Mouse (Mus musculus) ES-E14 (cell line): ENCODE results near the gene Csrnp1. TPM values are rescaled to one million over a fixed set of nuclear protein-coding genes. Genes with fewer than 3 reads are reported as not detected.

Source experiments
- DNase-seq: peaks from one replicate; pipeline ENCODE4 v3.0.0-alpha.2; 2013; ENCODE audit warnings: low read depth, low spot score
- H3K27ac ChIP-seq: 2 replicates; pipeline ENCODE4 v1.5.1; 2012; ENCODE audit warnings: low read depth, mild to moderate bottlenecking, low read length, moderate library complexity, mixed read lengths; ENCODE audit not compliant: poor library complexity, insufficient read depth, severe bottlenecking
- H3K36me3 ChIP-seq: 2 replicates; pipeline ENCODE4 v1.6.1; 2012; ENCODE audit warnings: mild to moderate bottlenecking, low read length, moderate library complexity, mixed read lengths; ENCODE audit not compliant: control insufficient read depth, poor library complexity, insufficient read depth, severe bottlenecking
- H3K4me1 ChIP-seq, 2 experiments: fragments of 150-350 bp in 1 of 2; sonication (generic) in 1 of 2; 2 replicates each; pipeline ENCODE4 v1.6.1; 2012; ENCODE audit warnings: low read length in 2 of 2, mild to moderate bottlenecking in 1 of 2, mixed read lengths in 1 of 2; ENCODE audit not compliant: control insufficient read depth in 2 of 2, insufficient read depth in 2 of 2, poor library complexity in 1 of 2
- H3K4me3 ChIP-seq, 2 experiments: fragments of 150-350 bp in 1 of 2; sonication (generic) in 1 of 2; 2 replicates each; pipeline ENCODE4 v1.5.1; 2012; ENCODE audit warnings: low read length in 2 of 2, low read depth in 1 of 2, mild to moderate bottlenecking in 1 of 2, mixed read lengths in 1 of 2; ENCODE audit not compliant: insufficient read depth in 1 of 2, poor library complexity in 1 of 2, severe bottlenecking in 1 of 2
- H3K9ac ChIP-seq: 2 replicates; pipeline ENCODE4 v1.6.1; 2012; ENCODE audit warnings: low read depth, mild to moderate bottlenecking, low read length, mixed read lengths; ENCODE audit not compliant: poor library complexity, insufficient read depth, severe bottlenecking
- H3K9me3 ChIP-seq: fragments of 150-350 bp; sonication (generic); 2 replicates; pipeline ENCODE4 v1.6.1; 2012; ENCODE audit warnings: low read depth, mild to moderate bottlenecking, low read length; ENCODE audit not compliant: control insufficient read depth, insufficient read depth
- CHD2 ChIP-seq: IDR thresholded peaks from 2 replicates; pipeline ENCODE4 v1.6.1; 2014; ENCODE audit warnings: mild to moderate bottlenecking, low read depth, low read length, inconsistent platforms
- HCFC1 ChIP-seq: IDR thresholded peaks from 2 replicates; pipeline ENCODE4 v1.6.1; 2012; ENCODE audit warnings: low read length, inconsistent platforms, borderline replicate concordance; ENCODE audit not compliant: insufficient read depth
- MAFK ChIP-seq: IDR thresholded peaks from 2 replicates; pipeline ENCODE4 v1.6.1; 2014; ENCODE audit warnings: mild to moderate bottlenecking, low read depth, low read length, inconsistent platforms; ENCODE audit not compliant: insufficient read depth
- ZC3H11A ChIP-seq: IDR thresholded peaks from 2 replicates; pipeline ENCODE4 v1.6.1; 2012; ENCODE audit warnings: low read depth, mild to moderate bottlenecking, inconsistent platforms, low read length, borderline replicate concordance
- ZNF384 ChIP-seq: IDR thresholded peaks from 2 replicates; pipeline ENCODE4 v1.6.1; 2012; ENCODE audit warnings: low read depth, low read length, inconsistent platforms
- in situ Hi-C, 2 experiments: fragments of 600-800 bp; cut with MboI; formaldehyde crosslinking; loops; one replicate each; pipeline ENCODE4 v1.15.1; 2025; ENCODE audit warnings: low sequenced_read_pairs in 2 of 2, inconsistent platforms in 1 of 2; ENCODE audit not compliant: unreplicated experiment in 2 of 2
- total RNA-seq: library from RNA; depleted of rRNA; stranded (reverse); fragments of 300-350 nt; gene quantifications from 2 replicates; pipeline ENCODE4 v1.2.3, GENCODE M21; 2012

The Csrnp1 gene
- total RNA-seq, 1 experiment: 57.8 TPM

DNA sequence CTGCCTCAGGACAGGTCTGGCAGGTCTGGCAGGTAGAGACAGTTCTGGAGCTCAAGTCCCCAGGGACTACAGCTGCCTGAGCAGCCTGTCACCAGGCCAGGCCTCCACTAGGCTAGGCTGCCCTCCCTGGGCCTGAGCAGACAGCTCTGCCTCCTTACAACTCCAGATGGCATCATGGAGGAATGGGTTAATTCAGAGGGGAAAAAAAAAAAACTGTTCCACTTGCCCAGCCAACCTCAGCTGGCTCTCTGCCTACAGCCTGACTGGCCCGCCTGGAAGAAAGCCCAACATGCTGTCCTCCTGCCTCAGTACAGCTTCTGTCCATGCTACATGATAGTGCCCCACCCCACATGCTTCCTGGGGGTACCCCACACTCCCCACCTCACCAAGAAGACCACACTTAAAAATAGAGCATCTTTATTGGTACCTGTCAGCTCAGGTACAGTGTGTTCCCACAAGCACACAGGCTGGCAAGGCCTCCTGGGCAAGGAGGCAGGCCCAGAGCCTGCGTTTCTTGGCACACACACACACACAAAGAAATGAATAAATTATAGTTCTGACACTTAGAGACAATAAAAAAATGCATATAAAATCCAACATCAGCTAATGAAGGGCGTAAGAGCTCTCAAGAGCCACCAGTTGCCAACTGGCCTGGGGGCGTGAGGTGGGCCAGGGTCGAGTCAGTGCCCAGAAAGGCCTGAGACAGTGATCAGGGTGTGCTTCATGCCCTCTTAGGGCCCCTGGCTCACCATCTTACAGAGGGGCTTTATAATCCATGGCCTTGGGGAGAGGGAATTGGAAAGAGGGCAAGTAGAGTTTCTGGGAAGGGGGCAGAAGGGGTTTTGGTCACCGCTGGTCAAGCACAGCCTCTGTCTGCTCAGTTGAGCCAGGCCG, 13.4 kb downstream of the Csrnp1 start:
- no peak for DNase-seq
- H3K27ac ChIP-seq: no peak overlapping the region
- no peaks in the 10 kb centered on the region for H3K9me3 ChIP-seq
- no peak overlapping the region for H3K4me3 ChIP-seq
- peaks cover 37% of the 10 kb centered on the region for H3K36me3 ChIP-seq
- in situ Hi-C loops: no loop called here
- TF ChIP-seq ZC3H11A: no peak
- TF ChIP-seq HCFC1: no peak
- no peak overlapping the region for H3K9ac ChIP-seq
- peaks cover 0 to 9% of the 10 kb centered on the region in 2 experiments; a peak in 2 of 4 replicates for H3K4me1 ChIP-seq

DNA sequence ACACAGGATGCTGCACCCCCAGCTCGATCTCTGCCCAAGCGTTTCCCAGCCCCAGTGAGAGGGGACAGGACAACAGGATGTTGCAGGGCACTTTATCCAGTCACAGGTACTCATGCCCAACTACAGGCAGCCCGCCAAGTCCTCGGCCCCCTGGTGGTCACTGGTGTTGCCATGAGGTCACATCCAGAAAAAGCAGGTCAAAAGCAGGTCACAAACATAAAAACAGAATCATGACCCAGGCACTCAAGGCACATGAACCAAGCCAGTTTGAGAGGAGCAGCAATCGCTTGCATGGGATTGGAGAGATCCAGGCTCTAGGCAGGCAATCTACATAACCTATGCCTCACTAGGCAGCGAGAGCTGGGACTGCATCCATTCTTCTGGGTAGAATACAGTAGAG, 14.2 kb downstream of the Csrnp1 start:
- H3K9me3 ChIP-seq: no peaks in the 10 kb centered on the region
- peaks cover 35% of the 10 kb centered on the region for H3K36me3 ChIP-seq
- H3K9ac ChIP-seq: no peak overlapping the region
- in situ Hi-C loops: no loop called here
- H3K4me1 ChIP-seq: peaks cover 0 to 9% of the 10 kb centered on the region in 2 experiments; a peak in 2 of 4 replicates
- TF ChIP-seq ZNF384: no peak
- no peak for DNase-seq
- H3K4me3 ChIP-seq: no peak overlapping the region
- no peak overlapping the region for H3K27ac ChIP-seq

DNA sequence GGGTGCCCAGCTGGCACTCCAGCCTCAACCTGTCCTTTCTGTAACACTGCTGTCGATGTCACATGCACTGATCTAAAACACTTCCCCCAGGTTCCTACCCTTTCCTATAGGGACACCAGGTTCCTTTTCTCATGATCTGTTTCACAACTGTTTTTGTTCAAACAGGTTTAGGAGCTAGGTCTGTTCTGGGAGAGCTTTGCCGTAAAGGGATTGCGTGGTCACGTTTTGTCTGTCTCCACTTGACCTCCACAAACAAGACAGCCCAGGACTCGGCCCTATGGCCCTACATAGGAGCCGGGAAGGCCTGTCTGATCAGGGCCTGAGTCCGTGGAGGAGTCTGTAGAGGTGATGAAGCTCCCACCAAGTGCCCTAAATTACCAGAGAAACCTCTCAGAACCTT, 14.6 kb downstream of the Csrnp1 start:
- TF ChIP-seq ZC3H11A: no peak
- TF ChIP-seq ZNF384: no peak
- no peak for TF ChIP-seq HCFC1
- TF ChIP-seq CHD2: no peak
- TF ChIP-seq MAFK: no peak
- peaks cover 31% of the 10 kb centered on the region for H3K36me3 ChIP-seq
- no peak overlapping the region for H3K27ac ChIP-seq
- DNase-seq: no peak
- no peaks in the 10 kb centered on the region for H3K9me3 ChIP-seq
- H3K9ac ChIP-seq: no peak overlapping the region
- in situ Hi-C loops: no loop called here
- H3K4me1 ChIP-seq: peaks cover 0 to 9% of the 10 kb centered on the region in 2 experiments; a peak in 2 of 4 replicates
- no peak overlapping the region for H3K4me3 ChIP-seq

DNA sequence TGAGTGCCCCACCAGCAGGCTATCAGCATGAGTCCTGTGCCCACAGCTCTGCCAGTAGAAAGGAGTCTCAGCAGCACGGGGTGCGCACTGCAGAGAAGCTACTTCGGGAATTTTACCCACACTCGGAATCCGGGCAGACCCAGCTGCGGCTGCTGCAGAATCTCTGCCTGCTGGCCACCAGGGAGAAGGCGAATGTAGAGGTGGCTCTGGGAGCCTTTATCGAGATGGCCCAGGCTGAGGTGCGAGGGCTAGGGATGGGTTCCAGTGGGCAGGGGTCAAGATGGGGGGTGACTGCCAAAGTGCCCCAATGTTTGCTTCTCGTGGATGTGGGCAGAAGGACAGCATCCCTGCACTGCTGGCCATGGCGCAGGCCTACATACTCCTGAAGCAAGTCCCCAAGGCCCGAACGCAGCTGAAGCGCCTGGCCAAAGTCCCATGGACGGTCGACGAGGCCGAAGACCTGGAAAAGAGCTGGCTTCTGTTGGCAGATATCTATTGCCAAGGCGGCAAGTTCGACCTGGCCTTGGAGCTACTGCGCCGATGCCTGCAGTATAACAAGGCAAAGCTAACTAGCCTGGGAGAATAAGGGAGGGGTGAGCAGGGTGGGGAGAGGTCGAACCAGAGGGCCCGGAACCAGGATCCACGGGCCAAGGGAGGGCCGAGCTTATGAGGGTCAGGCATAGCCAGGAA, 18.1 kb downstream of the Csrnp1 start:
- Histone ChIP-seq H3K27ac (no peak overlapping the region), H3K4me1 (peaks cover 5 to 19% of the 10 kb centered on the region in 2 experiments), H3K9me3 (no peaks in the 10 kb centered on the region), H3K4me3 (no peak overlapping the region), H3K9ac (no peak overlapping the region), H3K36me3 (peaks cover 4% of the 10 kb centered on the region)
- DNase-seq: no peak
- in situ Hi-C loops: no loop called here
- TF ChIP-seq CHD2 (no peak), MAFK (no peak), ZNF384 (no peak), ZC3H11A (no peak), HCFC1 (no peak)

DNA sequence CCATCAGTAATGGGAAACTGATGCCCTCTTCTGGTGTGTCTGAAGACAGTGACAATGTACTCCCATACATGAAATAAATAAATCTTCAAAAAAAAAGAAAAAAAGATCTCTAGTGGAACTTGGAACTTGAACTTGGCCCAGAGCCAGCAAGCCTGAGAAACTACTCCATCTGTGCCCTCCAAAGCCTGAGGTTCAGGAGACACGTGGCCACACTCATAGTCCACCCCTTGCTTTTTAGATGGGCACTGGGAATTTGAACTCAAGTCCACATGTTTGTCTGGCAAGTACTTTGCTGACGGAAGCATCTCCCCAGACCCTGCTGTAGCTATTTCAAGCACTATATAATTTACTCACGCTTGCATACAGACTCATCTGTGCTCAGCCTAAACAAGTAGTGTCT, 19.3 kb downstream of the Csrnp1 start:
- H3K36me3 ChIP-seq: no peaks in the 10 kb centered on the region
- in situ Hi-C loops: no loop called here
- no peaks in the 10 kb centered on the region for H3K9me3 ChIP-seq
- no peak overlapping the region for H3K9ac ChIP-seq
- no peak overlapping the region for H3K4me3 ChIP-seq
- peaks cover 5 to 13% of the 10 kb centered on the region in 2 experiments for H3K4me1 ChIP-seq
- no peak overlapping the region for H3K27ac ChIP-seq
- TF ChIP-seq CHD2: no peak
- TF ChIP-seq ZNF384: no peak
- no peak for TF ChIP-seq ZC3H11A
- TF ChIP-seq HCFC1: no peak
- TF ChIP-seq MAFK: no peak
- no peak for DNase-seq
